Mouse (Mus musculus) liver, postnatal 0 days (tissue): Measurements from ENCODE around the gene Rer1. TPM values are rescaled to one million over a fixed set of nuclear protein-coding genes. Genes with fewer than 3 reads are reported as not detected.
A peak's percentile ranks its signal among the peaks of the same experiment; 100 is the strongest.
"Not testable (repeated sequence)": the region's sequence is repeated elsewhere in the genome, so short reads cannot be mapped to it uniquely, and the experiment has no call there.

ENCODE experiments used
- ATAC-seq: fragments of 200-750 bp; cut with Nextera tagmentation; 2 replicates; pipeline ENCODE4 v1.8.0; 2017; ENCODE audit warnings: mild to moderate bottlenecking, moderate library complexity
- DNase-seq: peaks from one replicate; pipeline ENCODE4 v3.0.0-alpha.2; 2016
- H3K27ac ChIP-seq: fragments of 300-500 bp; sonication (generic); 2 replicates; pipeline ENCODE4 v1.5.1; 2014; ENCODE audit warnings: antibody characterized with exemption, moderate library complexity, mild to moderate bottlenecking, low read depth
- H3K27me3 ChIP-seq: fragments of 300-500 bp; sonication (generic); 2 replicates; pipeline ENCODE4 v1.6.1; 2014; ENCODE audit warnings: low read length, control low read depth, mixed read lengths; ENCODE audit not compliant: insufficient read depth
- H3K36me3 ChIP-seq: fragments of 300-500 bp; sonication (generic); replicated peaks from 2 replicates; pipeline ENCODE4 v1.6.1; 2014; ENCODE audit warnings: mild to moderate bottlenecking, control low read depth, low read length, moderate library complexity, mixed read lengths; ENCODE audit not compliant: insufficient read depth
- H3K4me1 ChIP-seq: fragments of 300-500 bp; sonication (generic); 2 replicates; pipeline ENCODE4 v1.6.1; 2014; ENCODE audit warnings: antibody characterized with exemption, mild to moderate bottlenecking, control low read depth; ENCODE audit not compliant: insufficient read depth
- H3K4me2 ChIP-seq: fragments of 300-500 bp; sonication (generic); 2 replicates; pipeline ENCODE4 v1.6.1; 2014; ENCODE audit warnings: low read depth, mild to moderate bottlenecking, low read length, moderate library complexity, mixed read lengths
- H3K4me3 ChIP-seq: fragments of 300-500 bp; sonication (generic); 2 replicates; pipeline ENCODE4 v1.5.1; 2014; ENCODE audit warnings: low read depth, low read length
- H3K9ac ChIP-seq: fragments of 300-500 bp; sonication (generic); replicated peaks from 2 replicates; pipeline ENCODE4 v1.6.1; 2014; ENCODE audit warnings: mild to moderate bottlenecking, moderate library complexity
- H3K9me3 ChIP-seq: fragments of 300-500 bp; sonication (generic); 2 replicates; pipeline ENCODE4 v1.6.1; 2016; ENCODE audit warnings: mild to moderate bottlenecking, control low read depth, low read length, mixed read lengths
- CTCF ChIP-seq: sonication (generic); IDR thresholded peaks from 2 replicates; pipeline ENCODE4 v1.5.1; 2016; ENCODE audit warnings: antibody characterized with exemption, low read depth
- EP300 ChIP-seq: IDR thresholded peaks from 2 replicates; pipeline ENCODE4 v1.6.1; 2016; ENCODE audit warnings: antibody characterized with exemption, low read depth, mild to moderate bottlenecking
- WGBS: fragments of 180-500 bp; shearing (Covaris S2); extraction: QIAGEN DNeasy Blood & Tissue Kit; methylation state at CpG from one replicate; pipeline ENCODE4 v1.1.7; 2014; ENCODE audit not compliant: insufficient replicate concordance; 5-methylcytosine and 5-hydroxymethylcytosine counted together
- polyA plus RNA-seq: library from polyadenylated mRNA; unstranded; fragments of >200 nt; fragmentation: Nextera tagmentation; extraction: Ambion mirVana; gene quantifications from 2 replicates; pipeline ENCODE4 v1.2.1, GENCODE M21; 2015

Gene Rer1
- polyA plus RNA-seq, 1 experiment from 2014 or later = 111 TPM

- peaks cover 69% of the 10 kb centered on the region for H3K36me3 ChIP-seq
Observed at GRCm38 (mm10) chr4:155079666-155080065, 6.5 kb downstream of the Rer1 start.

GRCm38 (mm10) chr4:155078808-155079207, 7.4 kb downstream of the Rer1 start:
- not testable (repeated sequence) for H3K4me3 ChIP-seq, H3K4me1 ChIP-seq, ATAC-seq, DNase-seq, H3K27me3 ChIP-seq, H3K27ac ChIP-seq, H3K4me2 ChIP-seq, H3K9me3 ChIP-seq, H3K9ac ChIP-seq
- 95% methylated on average over 10 of the region's 10 CpGs for WGBS
- peaks cover 76% of the 10 kb centered on the region for H3K36me3 ChIP-seq

More at GRCm38 (mm10) chr4:155079666-155080065, 6.5 kb downstream of the Rer1 start:
- TF ChIP-seq EP300 (no peak), CTCF (no peak)
- Histone ChIP-seq H3K9ac (no peak overlapping the region), H3K9me3 (no peaks in the 10 kb centered on the region), H3K4me3 (no peak overlapping the region), H3K27ac (no peak overlapping the region), H3K4me2 (no peak overlapping the region), H3K27me3 (no peaks in the 10 kb centered on the region), H3K4me1 (peaks cover 17% of the 10 kb centered on the region)
- ATAC-seq (no peak), DNase-seq (no peak)
- 93% methylated on average over 6 of the region's 6 CpGs for WGBS

DNA sequence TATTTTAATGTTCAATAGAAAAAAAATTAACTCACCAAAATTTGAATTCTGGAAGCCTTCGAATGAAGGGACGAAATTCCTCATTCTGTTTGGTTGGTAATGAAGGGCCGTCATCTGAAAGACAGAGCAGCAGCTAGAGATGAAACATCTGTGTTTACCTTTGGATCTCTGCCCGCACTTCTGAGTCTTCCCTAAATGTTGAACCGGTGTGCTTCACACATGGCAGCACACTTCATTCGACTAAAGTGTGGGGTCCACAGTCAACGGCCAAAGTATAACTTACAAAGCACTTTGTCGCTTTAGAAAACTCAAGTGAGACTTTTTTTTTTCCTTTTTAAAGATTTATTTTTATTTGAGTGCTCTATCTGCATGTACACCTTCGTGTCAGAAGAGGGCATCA, 9.5 kb downstream of the Rer1 start:
- WGBS = 82% methylated on average over 9 of the region's 9 CpGs
- Histone ChIP-seq H3K36me3 (peaks cover 87% of the 10 kb centered on the region), H3K4me1 (no peaks in the 10 kb centered on the region), H3K27ac (no peak overlapping the region), H3K27me3 (no peaks in the 10 kb centered on the region), H3K4me3 (no peak overlapping the region), H3K9me3 (no peaks in the 10 kb centered on the region), H3K9ac (no peak overlapping the region), H3K4me2 (no peak overlapping the region)
- DNase-seq (no peak), ATAC-seq (no peak)
- TF ChIP-seq EP300 (no peak), CTCF (no peak)

- no peak overlapping the region for H3K9ac ChIP-seq
- no peaks in the 10 kb centered on the region for H3K4me1 ChIP-seq
- DNase-seq = no peak
- TF ChIP-seq EP300 (no peak), CTCF (no peak)
- WGBS = 77% methylated on average over 2 of the region's 2 CpGs
- H3K4me3 ChIP-seq = no peak overlapping the region
- H3K27ac ChIP-seq = no peak overlapping the region
- H3K9me3 ChIP-seq = no peaks in the 10 kb centered on the region
- peak; percentile 83 for ATAC-seq
- H3K36me3 ChIP-seq = peaks cover 89% of the 10 kb centered on the region
- no peaks in the 10 kb centered on the region for H3K27me3 ChIP-seq
- H3K4me2 ChIP-seq = no peak overlapping the region
Observed at GRCm38 (mm10) chr4:155075813-155076212, 10.4 kb downstream of the Rer1 start.

DNA sequence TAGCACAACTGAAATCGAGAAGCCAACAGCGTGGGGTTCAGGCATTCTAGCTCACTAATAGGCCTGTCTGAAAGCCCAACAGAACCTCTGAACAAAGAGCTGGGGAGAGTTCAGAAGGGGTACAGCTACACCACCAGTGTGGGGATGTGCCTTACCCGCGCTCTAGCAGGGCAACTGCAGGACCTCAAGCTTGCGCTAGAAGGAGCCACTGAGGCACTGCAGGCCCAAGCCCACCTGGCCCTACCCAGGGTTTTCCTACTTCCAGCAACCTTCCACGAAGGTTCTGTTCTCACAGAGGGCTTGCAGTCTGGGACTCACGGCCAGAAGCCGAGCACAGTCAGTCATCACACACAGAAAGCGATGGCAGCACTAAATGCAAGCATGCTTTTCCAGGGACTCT, 11.0 kb downstream of the Rer1 start:
- Histone ChIP-seq H3K4me3 (no peak overlapping the region), H3K4me2 (no peak overlapping the region), H3K27ac (peak overlapping the region; percentile 34; the same call in 1 of the 2 replicates), H3K9me3 (no peaks in the 10 kb centered on the region), H3K9ac (0 out of 2 replicates have a peak overlapping the region, but pooled peaks have one; percentile 16), H3K36me3 (peaks cover 89% of the 10 kb centered on the region), H3K4me1 (no peaks in the 10 kb centered on the region), H3K27me3 (no peaks in the 10 kb centered on the region)
- no peak for ATAC-seq
- no peak for DNase-seq
- no peak for TF ChIP-seq CTCF
- TF ChIP-seq EP300 = no peak
- WGBS = 92% methylated on average over 9 of the region's 9 CpGs

- H3K4me3 ChIP-seq = no peak overlapping the region
- no peaks in the 10 kb centered on the region for H3K4me1 ChIP-seq
- ATAC-seq (no peak), DNase-seq (no peak)
- peaks cover 89% of the 10 kb centered on the region for H3K36me3 ChIP-seq
- 78% methylated on average over 9 of the region's 9 CpGs for WGBS
- H3K27me3 ChIP-seq = no peaks in the 10 kb centered on the region
- H3K9ac ChIP-seq = no peak overlapping the region
- no peak overlapping the region for H3K27ac ChIP-seq
- no peak overlapping the region for H3K4me2 ChIP-seq
- TF ChIP-seq CTCF (no peak), EP300 (no peak)
- H3K9me3 ChIP-seq = no peaks in the 10 kb centered on the region
Observed at GRCm38 (mm10) chr4:155074418-155074817, 11.8 kb downstream of the Rer1 start.

- Histone ChIP-seq H3K27me3 (no peaks in the 10 kb centered on the region), H3K9me3 (no peaks in the 10 kb centered on the region), H3K9ac (no peak overlapping the region), H3K4me1 (peaks cover 12% of the 10 kb centered on the region), H3K27ac (no peak overlapping the region), H3K4me3 (no peak overlapping the region), H3K36me3 (peaks cover 70% of the 10 kb centered on the region), H3K4me2 (no peak overlapping the region)
- 85% methylated on average over 5 of the region's 5 CpGs for WGBS
- DNase-seq (no peak), ATAC-seq (no peak)
- TF ChIP-seq EP300 (no peak), CTCF (no peak)
Observed at GRCm38 (mm10) chr4:155070921-155071320, 15.3 kb downstream of the Rer1 start.
